Mouse (Mus musculus): ENCODE data around the gene Nemf. TPM values are rescaled to one million over a fixed set of nuclear protein-coding genes. Genes with fewer than 3 reads are reported as not detected.

Nemf gene
- 142 TPM for polyA plus RNA-seq (2017; shearing (Covaris generic))

GRCm38 (mm10) chr12:69356546-69357299 is at the start of gene Nemf:
Gene Nemf, minus strand, starts transcription at chr12:69357165.

GRCm38 (mm10) chr12:69371854-69372671 is 15.1 kb upstream of the Nemf start, which contains the start of the genes Arf6 and Gm9887:
Gene Arf6, plus strand, starts transcription at chr12:69372150.
Gene Gm9887, minus strand, starts transcription at chr12:69372458.

GRCm38 (mm10) chr12:69296511-69297410 is 60.2 kb downstream of the Nemf start, which contains the start of gene Klhdc2:
Gene Klhdc2, plus strand, starts transcription at chr12:69296681.

Other genes with a start within 250 kb of the Nemf start
- 2,065 TPM for gene Rps29, start 198.0 kb downstream of the Nemf start, polyA plus RNA-seq (2017; shearing (Covaris generic))
- gene Lrr1, start 188.4 kb downstream of the Nemf start, polyA plus RNA-seq (2017; shearing (Covaris generic)) = not detected
- gene Rpl36al, start 173.1 kb downstream of the Nemf start, polyA plus RNA-seq (2017; shearing (Covaris generic)) = 326 TPM
- 61.4 TPM for gene Mgat2, start 173.0 kb downstream of the Nemf start, polyA plus RNA-seq (2017; shearing (Covaris generic))
- 9.1 TPM for gene Gm49383, start 160.1 kb downstream of the Nemf start, polyA plus RNA-seq (2017; shearing (Covaris generic))
- gene Dnaaf2, start 158.7 kb downstream of the Nemf start, polyA plus RNA-seq (2017; shearing (Covaris generic)) = 3.1 TPM
- 8.9 TPM for gene Gm49384, start 152.9 kb downstream of the Nemf start, polyA plus RNA-seq (2017; shearing (Covaris generic))
- 3.3 TPM for gene Pole2, start 129.0 kb downstream of the Nemf start, polyA plus RNA-seq (2017; shearing (Covaris generic))
- gene Klhdc1, start 116.0 kb downstream of the Nemf start, polyA plus RNA-seq (2017; shearing (Covaris generic)) = 18.9 TPM
- gene Klhdc2, start 60.5 kb downstream of the Nemf start, polyA plus RNA-seq (2017; shearing (Covaris generic)) = 24.6 TPM
- gene Arf6, start 15.0 kb upstream of the Nemf start, polyA plus RNA-seq (2017; shearing (Covaris generic)) = 389 TPM
- gene Gm9887, start 15.3 kb upstream of the Nemf start, polyA plus RNA-seq (2017; shearing (Covaris generic)) = 5.6 TPM
- gene Vcpkmt, start 225.9 kb upstream of the Nemf start, polyA plus RNA-seq (2017; shearing (Covaris generic)) = 3.9 TPM